Mouse (Mus musculus) ES-Bruce4 (cell line): ENCODE measurements around the gene Sfxn4. TPM values are rescaled to one million over a fixed set of nuclear protein-coding genes. Genes with fewer than 3 reads are reported as not detected.

Experiments used
- H3K27ac ChIP-seq: 2 replicates; pipeline ENCODE4 v1.5.1; 2012; ENCODE audit warnings: low read length, inconsistent platforms; ENCODE audit not compliant: insufficient read depth
- H3K27me3 ChIP-seq: 2 replicates; pipeline ENCODE4 v1.6.1; 2012; ENCODE audit warnings: mild to moderate bottlenecking, low read length, inconsistent platforms; ENCODE audit not compliant: control insufficient read depth, poor library complexity, insufficient read depth, severe bottlenecking
- H3K36me3 ChIP-seq: 2 replicates; pipeline ENCODE4 v1.6.1; 2012; ENCODE audit warnings: inconsistent platforms, mild to moderate bottlenecking, low read length, moderate library complexity; ENCODE audit not compliant: control insufficient read depth, poor library complexity, insufficient read depth, severe bottlenecking
- H3K4me1 ChIP-seq: one replicate; pipeline ENCODE4 v1.8.1; 2011; ENCODE audit warnings: low read length; ENCODE audit not compliant: control insufficient read depth, insufficient read depth
- H3K4me3 ChIP-seq: 2 replicates; pipeline ENCODE4 v1.5.1; 2011; ENCODE audit warnings: low read depth, mild to moderate bottlenecking, low read length
- H3K9ac ChIP-seq: 2 replicates; pipeline ENCODE4 v1.6.1; 2012; ENCODE audit warnings: low read depth, mild to moderate bottlenecking, inconsistent platforms; ENCODE audit not compliant: poor library complexity, severe bottlenecking
- H3K9me3 ChIP-seq: replicated peaks from 2 replicates; pipeline ENCODE4 v1.6.1; 2012; ENCODE audit warnings: mild to moderate bottlenecking, low read length, inconsistent platforms; ENCODE audit not compliant: control insufficient read depth, poor library complexity, insufficient read depth, severe bottlenecking
- CTCF ChIP-seq: IDR thresholded peaks from one replicate; pipeline ENCODE4 v1.8.1; 2011; ENCODE audit warnings: low read depth, low read length
- EP300 ChIP-seq: IDR thresholded peaks from 2 replicates; pipeline ENCODE4 v1.6.1; 2011; ENCODE audit warnings: low read depth, low read length; ENCODE audit not compliant: insufficient read depth
- POLR2A ChIP-seq: IDR thresholded peaks from one replicate; pipeline ENCODE4 v1.8.1; 2011; ENCODE audit warnings: low read length; ENCODE audit not compliant: insufficient read depth
- polyA plus RNA-seq: library from polyadenylated mRNA; stranded (reverse); fragments of >200 nt; gene quantifications from 2 replicates; pipeline ENCODE4 v1.2.4, GENCODE M21; 2011; ENCODE audit warnings: low read depth; ENCODE audit not compliant: missing spikeins, insufficient read depth, insufficient read length

The Sfxn4 gene
- polyA plus RNA-seq, 1 experiment: 2.8 TPM

DNA sequence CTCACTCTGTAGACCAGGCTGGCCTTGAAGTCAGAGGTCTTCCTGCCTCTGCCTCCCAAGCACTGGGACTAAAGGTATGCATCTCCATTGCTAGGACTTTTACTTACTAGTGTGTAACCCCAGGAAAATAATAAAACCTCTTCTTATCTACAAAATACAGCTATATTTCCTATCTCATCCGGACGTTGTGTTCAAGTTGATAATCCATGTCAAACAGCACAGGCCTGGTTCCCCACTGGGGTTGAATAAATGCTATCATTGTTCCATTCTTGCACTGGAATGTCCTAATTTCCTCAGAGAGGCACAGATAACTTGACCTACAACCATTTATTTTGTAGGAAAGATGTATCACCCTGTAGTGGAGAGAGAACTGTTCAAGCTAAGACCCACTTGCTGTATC, 26.4 kb upstream of the Sfxn4 start:
- no peak overlapping the region for H3K4me3 ChIP-seq
- H3K4me1 ChIP-seq: no peaks in the 10 kb centered on the region
- no peaks in the 10 kb centered on the region for H3K36me3 ChIP-seq
- H3K9me3 ChIP-seq: no peaks in the 10 kb centered on the region
- H3K9ac ChIP-seq: no peak overlapping the region
- no peak for TF ChIP-seq POLR2A
- no peak for TF ChIP-seq EP300
- no peak for TF ChIP-seq CTCF
- peak overlapping the region; percentile 33; the same call in 1 of the 2 replicates for H3K27ac ChIP-seq
- H3K27me3 ChIP-seq: no peaks in the 10 kb centered on the region

GRCm38 (mm10) chr19:60883129-60883528, 21.9 kb upstream of the Sfxn4 start:
- H3K4me3 ChIP-seq: no peak overlapping the region
- no peaks in the 10 kb centered on the region for H3K9me3 ChIP-seq
- H3K4me1 ChIP-seq: no peaks in the 10 kb centered on the region
- H3K27ac ChIP-seq: no peak overlapping the region
- H3K27me3 ChIP-seq: no peaks in the 10 kb centered on the region
- H3K36me3 ChIP-seq: no peaks in the 10 kb centered on the region
- H3K9ac ChIP-seq: no peak overlapping the region
- TF ChIP-seq EP300 (no peak), POLR2A (no peak)

- Histone ChIP-seq H3K27me3 (no peaks in the 10 kb centered on the region), H3K9ac (peak within 1 kb of the TSS; percentile 54), H3K4me3 (peak within 1 kb of the TSS; percentile 90), H3K36me3 (peaks cover 26% of the 10 kb centered on the region), H3K4me1 (no peaks in the 10 kb centered on the region), H3K27ac (0 out of 2 replicates have a peak within 1 kb of the TSS, but pooled peaks have one; percentile 18), H3K9me3 (no peaks in the 10 kb centered on the region)
- TF ChIP-seq POLR2A: peak; percentile 24
- TF ChIP-seq EP300: no peak
Observed at GRCm38 (mm10) chr19:60874064-60874694, 12.9 kb upstream of the Sfxn4 start, which contains the start of gene Prdx3. Gene Prdx3 (minus strand): TSS chr19:60874556.

GRCm38 (mm10) chr19:60873501-60873900, 12.2 kb upstream of the Sfxn4 start:
- H3K27ac ChIP-seq: 0 out of 2 replicates have a peak overlapping the region, but pooled peaks have one; percentile 18
- H3K4me1 ChIP-seq: no peaks in the 10 kb centered on the region
- no peaks in the 10 kb centered on the region for H3K9me3 ChIP-seq
- H3K4me3 ChIP-seq: peak overlapping the region; percentile 90
- peaks cover 30% of the 10 kb centered on the region for H3K36me3 ChIP-seq
- peak overlapping the region; percentile 54 for H3K9ac ChIP-seq
- no peaks in the 10 kb centered on the region for H3K27me3 ChIP-seq
- TF ChIP-seq EP300 (no peak), POLR2A (no peak), CTCF (no peak)

GRCm38 (mm10) chr19:60872272-60872671, 11.0 kb upstream of the Sfxn4 start:
- Histone ChIP-seq H3K4me1 (no peaks in the 10 kb centered on the region), H3K27me3 (no peaks in the 10 kb centered on the region), H3K9me3 (no peaks in the 10 kb centered on the region), H3K27ac (no peak overlapping the region), H3K4me3 (no peak overlapping the region), H3K9ac (no peak overlapping the region), H3K36me3 (peaks cover 38% of the 10 kb centered on the region)
- TF ChIP-seq POLR2A (no peak), EP300 (no peak), CTCF (no peak)

- H3K9ac ChIP-seq: no peak overlapping the region
- H3K9me3 ChIP-seq: no peaks in the 10 kb centered on the region
- peaks cover 38% of the 10 kb centered on the region for H3K36me3 ChIP-seq
- no peaks in the 10 kb centered on the region for H3K27me3 ChIP-seq
- H3K27ac ChIP-seq: no peak overlapping the region
- TF ChIP-seq POLR2A: no peak
- TF ChIP-seq CTCF: no peak
- TF ChIP-seq EP300: no peak
- no peak overlapping the region for H3K4me3 ChIP-seq
- no peaks in the 10 kb centered on the region for H3K4me1 ChIP-seq
Observed at GRCm38 (mm10) chr19:60871366-60871765, 10.1 kb upstream of the Sfxn4 start.
